Mouse (Mus musculus) right cerebral cortex, postnatal 10 days (tissue): ENCODE results near the gene Ccdc169.
"Not testable (repeated sequence)": the region's sequence is repeated elsewhere in the genome, so short reads cannot be mapped to it uniquely, and the experiment has no call there.

Experiments
- DNase-seq, 2 experiments: peaks; one replicate each; pipeline ENCODE4 v3.0.0; 2021; ENCODE audit warnings: low spot score in 2 of 2

Ccdc169 gene

DNA sequence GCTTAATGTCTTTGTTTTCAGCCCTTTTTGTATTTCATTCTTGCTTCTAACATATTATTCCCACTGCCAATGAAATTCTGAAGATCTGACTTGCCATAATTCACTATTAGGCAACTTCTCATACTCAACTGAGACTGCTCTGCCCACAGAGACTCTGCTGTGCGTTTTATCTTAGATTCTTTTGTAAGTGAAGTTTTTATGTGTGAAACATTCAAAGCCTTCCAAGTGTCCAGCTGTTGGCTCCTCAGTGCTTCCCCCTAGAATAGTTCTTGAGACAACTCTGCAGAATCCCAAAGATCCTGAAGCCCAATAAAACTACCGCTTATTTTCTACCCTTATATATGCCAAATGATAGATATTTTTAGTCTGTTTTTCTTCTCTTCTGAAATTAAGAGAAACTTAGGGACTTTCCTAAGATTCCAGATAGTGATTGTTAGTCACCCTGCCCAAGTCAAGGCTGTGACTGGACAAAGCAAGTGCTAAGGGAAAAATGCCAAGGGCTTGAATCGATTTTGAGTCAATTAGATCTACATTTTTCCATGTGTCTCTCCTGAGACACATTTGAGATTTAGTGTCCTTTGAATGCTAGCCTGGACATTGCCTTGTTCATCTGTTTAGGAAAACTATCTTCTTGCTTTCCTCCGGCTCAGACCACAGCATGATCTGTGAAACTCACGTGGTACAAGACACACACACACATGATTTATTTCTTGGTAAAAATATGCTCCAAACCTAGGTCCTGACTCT lies 58.6 kb downstream of the Ccdc169 start:
- no peak for DNase-seq

DNA sequence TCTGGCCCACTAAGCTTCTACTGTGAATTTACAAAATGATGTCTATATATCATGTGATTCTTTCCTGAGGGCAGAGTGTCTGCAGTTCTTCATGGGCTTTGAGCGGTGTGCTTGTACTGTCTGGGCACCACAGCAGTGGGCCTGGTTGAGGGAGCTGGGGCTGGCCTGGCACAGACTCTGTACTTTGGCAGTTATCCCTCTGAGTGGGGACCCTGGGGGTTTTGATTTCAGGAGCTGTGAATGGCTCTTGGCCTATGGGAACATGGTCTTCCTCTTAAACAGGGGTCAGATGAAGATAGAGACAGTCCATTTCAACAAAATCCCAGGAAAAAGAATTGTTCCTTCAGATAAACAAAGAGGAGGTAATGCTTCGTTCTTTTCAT lies 59.2 kb downstream of the Ccdc169 start:
- DNase-seq: no peak

DNA sequence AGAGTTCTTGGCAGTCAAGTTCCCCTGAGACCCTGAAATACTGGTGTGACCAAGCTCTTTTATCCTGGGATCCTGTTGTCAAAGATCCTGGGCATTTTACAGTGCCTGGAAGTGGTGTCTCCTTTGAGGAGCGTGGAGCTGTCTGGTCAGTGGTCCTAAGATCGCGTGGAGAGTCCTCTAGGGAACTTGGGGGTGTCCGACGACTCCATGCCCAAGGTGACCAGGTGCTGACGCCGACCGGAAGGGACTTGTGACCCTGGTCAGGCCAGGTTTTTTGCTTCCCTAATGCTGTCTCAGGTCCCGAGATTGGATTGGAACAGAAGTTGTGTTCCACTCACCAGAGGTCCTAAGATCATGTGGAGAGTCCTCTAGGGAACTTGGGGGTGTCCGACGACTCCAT lies 66.5 kb downstream of the Ccdc169 start:
- DNase-seq: not testable (repeated sequence)

DNA sequence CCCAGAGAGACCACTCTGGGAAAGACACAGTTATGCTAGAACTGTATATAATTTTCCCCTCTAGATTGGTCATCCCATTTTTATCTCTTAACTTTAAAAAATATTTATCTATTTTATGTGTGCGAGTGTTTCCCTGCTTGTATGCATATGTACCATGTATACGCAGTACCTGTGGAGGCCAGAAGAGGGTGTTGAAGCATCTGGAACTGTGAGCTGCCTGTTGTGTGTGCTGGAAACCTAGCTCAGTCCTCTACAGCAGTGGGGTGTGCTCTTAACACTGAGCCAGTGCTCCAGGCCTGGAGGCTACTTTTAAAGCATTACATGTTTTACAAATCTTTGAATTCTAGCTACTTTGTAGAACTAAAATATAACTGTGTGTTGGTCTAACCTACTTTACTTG lies 69.3 kb downstream of the Ccdc169 start:
- DNase-seq: no peak

DNA sequence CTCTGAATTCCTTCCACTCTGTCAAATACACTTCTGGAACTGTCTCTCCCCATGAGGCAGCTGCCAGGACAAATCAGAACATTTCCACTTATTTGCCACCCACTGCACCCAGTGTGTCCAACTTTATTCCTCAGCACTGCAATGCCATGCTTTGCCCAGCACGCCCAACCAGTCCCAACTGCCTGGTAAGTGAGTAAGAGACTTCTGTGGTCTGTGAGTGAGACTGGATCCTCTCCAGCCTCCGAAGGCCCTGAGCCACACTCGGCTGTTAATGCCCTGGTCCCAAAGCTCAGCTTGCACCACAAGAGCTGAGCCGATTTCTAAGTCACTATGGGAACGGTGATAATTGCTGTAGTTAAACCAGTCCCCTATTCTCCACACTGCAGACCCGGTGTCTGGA lies 70.5 kb downstream of the Ccdc169 start:
- no peak for DNase-seq

DNA sequence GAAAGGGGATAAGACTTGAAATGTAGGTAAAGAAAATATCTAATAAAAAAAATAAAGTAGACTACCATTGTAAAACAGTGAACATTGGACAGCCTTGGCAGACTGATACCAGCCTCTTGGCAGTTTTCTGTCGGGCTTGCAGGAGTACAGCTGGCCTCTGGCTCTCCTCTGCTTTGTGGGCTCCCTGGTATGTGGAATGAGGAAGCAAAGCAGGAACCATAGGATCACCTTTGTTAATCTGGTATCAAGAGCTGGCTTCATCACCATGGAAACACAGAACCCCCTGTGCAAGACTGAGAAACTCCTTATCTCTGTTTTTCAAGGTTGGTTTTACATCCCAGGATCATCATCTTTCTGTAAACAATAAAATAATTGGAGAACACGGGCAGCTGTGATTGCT lies 75.1 kb downstream of the Ccdc169 start:
- DNase-seq: no peak

DNA sequence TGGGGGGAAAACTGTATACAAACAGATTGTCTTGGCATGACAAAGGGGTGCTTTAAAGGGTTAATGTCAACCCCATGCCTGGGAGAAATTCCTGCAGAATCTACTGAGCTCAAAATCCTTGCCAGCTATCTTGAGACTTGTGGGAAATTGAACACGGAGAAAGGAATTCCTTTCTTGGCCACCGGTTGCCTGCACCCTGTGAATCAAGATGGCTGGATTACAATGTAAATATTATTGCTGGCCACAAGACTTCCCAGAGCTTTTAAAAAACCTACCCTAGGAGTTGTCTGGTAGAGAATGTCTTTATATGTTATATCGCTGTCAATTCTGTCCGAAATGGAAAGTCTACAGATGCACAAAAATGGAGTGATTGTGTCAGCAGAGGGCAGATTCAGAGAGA lies 76.6 kb downstream of the Ccdc169 start:
- DNase-seq: no peak

DNA sequence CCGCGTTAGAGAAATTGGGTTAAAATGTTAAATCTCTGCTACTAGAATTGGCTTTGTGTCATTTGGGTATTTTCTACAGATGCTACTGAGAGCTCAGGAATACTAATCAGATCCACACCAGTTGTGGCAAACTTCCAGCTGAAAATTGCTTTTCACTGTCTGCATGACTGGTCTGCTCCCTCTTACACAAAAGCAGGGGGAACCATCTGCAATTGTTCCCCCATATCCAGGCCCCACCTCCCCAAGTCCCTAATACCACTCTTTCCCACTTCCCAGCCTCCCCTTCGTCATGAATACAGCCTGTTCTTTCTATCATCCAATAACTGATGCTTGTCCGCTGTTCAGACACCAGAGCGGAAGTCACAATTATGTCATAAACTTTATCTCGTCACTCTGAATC lies 77.3 kb downstream of the Ccdc169 start:
- DNase-seq: no peak

DNA sequence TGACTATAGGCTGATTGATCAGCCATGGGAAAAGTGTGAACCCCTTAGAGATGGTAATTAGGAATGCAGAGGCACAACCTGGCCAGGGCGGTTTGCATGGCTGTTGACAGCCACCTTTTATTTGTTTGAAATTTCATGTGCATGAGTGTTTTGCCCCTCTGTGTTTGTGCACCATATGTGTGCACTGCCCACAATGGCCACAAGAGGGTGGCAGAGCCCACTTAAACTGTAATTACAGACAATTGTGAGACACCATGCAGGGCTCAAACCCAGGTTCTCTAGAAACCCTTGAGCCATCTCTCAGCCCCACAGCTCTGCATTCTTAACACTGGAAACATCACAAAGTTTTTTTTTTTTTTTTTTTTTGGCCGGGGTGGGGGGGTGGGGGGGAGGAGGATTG lies 85.4 kb downstream of the Ccdc169 start:
- no peak for DNase-seq
